Mouse (Mus musculus) brown adipose tissue, adult 24 weeks (tissue): ENCODE measurements around the gene Hapln2. TPM values are rescaled to one million over a fixed set of nuclear protein-coding genes. Genes with fewer than 3 reads are reported as not detected.
A peak's percentile ranks its signal among the peaks of the same experiment; 100 is the strongest.

Experiments
- H3K27ac ChIP-seq: fragments of 200-500 bp; replicated peaks from 2 replicates; pipeline ENCODE4 v1.5.1; 2012; ENCODE audit warnings: low read depth, mild to moderate bottlenecking, low read length
- H3K4me1 ChIP-seq: fragments of 200-500 bp; 2 replicates; pipeline ENCODE4 v1.6.1; 2012; ENCODE audit warnings: low read length, mixed read lengths; ENCODE audit not compliant: control insufficient read depth, insufficient read depth, insufficient read length
- H3K4me3 ChIP-seq: fragments of 200-500 bp; 2 replicates; pipeline ENCODE4 v1.5.1; 2012; ENCODE audit warnings: low read depth, mild to moderate bottlenecking, low read length, moderate library complexity; ENCODE audit not compliant: insufficient read depth
- polyA plus RNA-seq: library from polyadenylated mRNA; stranded (reverse); fragments of >200 nt; gene quantifications from 2 replicates; pipeline ENCODE4 v1.2.4, GENCODE M21; 2012; ENCODE audit not compliant: missing spikeins, insufficient read depth, insufficient read length

The Hapln2 gene
- polyA plus RNA-seq, 1 experiment = not detected

DNA sequence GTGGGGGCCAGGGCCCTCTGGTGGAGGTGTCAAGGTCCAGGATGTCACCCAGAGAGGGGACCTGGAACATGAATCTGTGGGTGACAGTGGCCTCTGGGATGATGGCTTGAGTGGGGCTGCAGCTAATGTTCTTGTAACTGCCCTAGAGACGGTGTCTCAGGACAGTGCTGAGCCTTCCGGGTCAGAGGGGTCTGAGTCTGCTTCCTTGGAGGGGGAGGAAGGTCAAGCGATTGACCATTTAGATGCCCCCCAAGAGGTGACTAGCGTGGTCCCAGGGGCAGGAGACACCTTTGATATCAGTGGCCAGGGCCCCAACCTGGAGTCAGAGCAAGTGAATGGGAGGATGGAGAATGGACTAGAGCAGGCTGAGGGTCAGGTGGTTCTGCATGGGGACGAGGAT, 47.9 kb downstream of the Hapln2 start:
- no peak overlapping the region for H3K4me3 ChIP-seq
- peaks cover 23% of the 10 kb centered on the region for H3K4me1 ChIP-seq
- H3K27ac ChIP-seq = no peak overlapping the region

DNA sequence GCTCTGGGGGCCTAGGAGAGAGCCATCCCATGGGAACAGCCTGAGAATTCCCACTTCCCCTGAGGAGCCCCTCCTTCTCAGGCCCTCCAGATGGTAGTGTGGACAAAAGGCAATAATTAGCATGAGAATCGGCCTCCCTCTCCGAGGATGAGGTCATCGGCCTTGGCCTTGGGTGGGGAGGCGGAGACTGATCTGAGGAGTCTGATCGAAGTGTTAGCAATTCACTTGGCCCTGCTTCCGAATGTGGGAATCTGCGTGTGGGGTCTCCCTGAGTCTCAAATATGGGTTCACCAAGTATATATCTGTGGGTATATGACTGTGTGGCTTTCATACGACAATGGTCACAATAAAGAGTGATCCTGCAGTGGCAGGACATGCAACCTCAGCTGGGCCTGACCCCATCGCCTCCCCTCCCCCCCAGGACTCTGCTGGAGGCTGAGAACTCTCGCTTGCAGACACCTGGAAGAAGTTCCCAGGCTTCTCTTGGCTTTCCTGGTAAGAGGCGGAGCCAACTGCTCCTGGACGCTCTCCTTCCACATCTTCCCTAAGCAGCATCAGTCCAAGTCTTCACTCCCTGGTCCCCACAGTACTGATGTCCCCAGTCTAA, 52.9 kb downstream of the Hapln2 start:
- peak overlapping the region; percentile 80 for H3K4me3 ChIP-seq
- H3K4me1 ChIP-seq = no peaks in the 10 kb centered on the region; the same call in 1 of the 2 replicates

DNA sequence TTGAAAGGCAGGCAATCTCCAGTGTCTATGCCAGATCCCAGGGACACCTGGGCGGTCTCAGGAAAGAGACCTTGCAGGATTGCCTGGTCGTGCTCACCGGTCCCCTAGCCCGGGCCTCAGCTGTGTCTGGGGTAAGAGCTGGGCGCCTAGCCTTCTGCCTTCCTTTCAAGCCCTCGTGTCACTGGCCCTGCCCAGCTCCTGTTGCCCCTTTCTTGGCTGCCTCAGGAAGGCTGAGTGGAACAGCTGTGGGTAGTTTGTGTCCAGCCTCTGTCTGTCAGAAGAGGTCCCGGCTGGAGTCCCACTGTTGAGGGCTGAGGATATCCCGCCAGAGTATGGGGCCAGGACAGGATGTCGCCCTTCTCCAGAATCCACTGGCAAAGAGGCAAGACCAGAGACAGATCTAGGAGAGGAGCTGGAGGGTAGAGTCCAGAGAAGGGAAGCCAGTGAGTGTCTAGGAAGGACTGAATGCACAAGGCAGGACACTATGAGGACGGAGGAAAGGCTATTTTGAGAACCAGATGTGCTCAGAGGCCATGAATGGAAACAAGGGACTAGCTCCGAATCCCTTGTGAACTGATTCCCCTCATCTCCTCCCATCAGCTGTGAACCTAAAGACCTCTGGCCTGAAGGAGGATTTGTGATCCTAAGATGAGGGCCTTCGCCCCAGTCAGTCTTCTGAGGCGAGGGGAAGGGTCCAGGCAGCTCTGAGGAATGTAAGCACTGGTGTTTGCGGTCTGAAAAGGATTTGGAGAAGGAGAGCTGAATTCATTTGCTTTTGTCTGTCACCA, 53.6 kb downstream of the Hapln2 start:
- Histone ChIP-seq H3K4me1 (no peaks in the 10 kb centered on the region; the same call in 1 of the 2 replicates), H3K27ac (peak overlapping the region; percentile 88), H3K4me3 (peak overlapping the region; percentile 80)

More for the DNA sequence above, 52.9 kb downstream of the Hapln2 start:
- peak overlapping the region; percentile 88 for H3K27ac ChIP-seq

DNA sequence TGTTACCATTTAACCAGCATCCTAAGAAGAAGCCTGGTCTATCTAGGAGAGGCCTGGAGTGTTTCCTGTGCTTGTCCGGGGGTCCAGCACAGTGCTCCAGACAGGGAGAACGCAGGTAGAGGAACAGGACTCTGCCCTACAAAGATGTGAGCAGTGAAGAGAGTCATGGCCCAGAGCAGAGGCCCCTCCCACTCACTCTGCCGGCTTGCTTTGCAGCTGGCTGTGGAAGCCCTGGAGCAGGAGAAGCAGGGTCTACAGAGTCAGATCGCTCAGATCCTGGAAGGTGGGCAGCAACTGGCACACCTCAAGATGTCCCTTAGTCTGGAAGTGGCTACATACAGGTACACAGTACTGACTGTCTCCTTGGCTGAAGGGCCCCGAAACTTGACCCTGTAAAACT, 54.6 kb downstream of the Hapln2 start:
- H3K27ac ChIP-seq = peak overlapping the region; percentile 91
- H3K4me3 ChIP-seq = peak overlapping the region; percentile 80
- H3K4me1 ChIP-seq = no peaks in the 10 kb centered on the region

DNA sequence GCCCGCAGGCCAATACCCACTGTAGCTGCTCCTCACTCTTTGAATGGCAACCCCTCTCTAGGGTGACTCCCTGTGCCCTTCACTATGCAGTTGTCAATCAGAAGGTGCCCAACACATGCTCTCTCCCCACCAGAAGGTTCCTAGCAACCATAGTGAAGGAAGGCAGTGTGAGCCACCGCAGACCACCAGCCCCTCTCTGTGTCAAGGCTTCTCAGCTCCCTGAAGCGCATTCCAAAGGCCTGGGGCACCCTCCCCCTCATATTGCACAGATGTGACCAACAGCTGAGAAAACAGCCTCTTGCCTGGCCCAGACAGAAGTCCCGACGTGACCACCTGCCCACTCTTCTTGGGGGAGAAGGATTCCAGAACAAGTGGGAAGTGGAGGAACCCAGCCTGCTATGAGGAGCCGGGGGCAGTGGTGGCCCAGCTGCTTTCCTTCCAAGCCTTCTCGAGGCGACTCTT, 55.1 kb downstream of the Hapln2 start:
- Histone ChIP-seq H3K4me3 (peak overlapping the region; percentile 80), H3K4me1 (no peaks in the 10 kb centered on the region), H3K27ac (peak overlapping the region; percentile 91)

Other genes with a start within 250 kb of the Hapln2 start
- not detected in 2 replicates for gene Ntrk1, start 232.4 kb downstream of the Hapln2 start, polyA plus RNA-seq
- gene Insrr, start 230.6 kb downstream of the Hapln2 start, polyA plus RNA-seq = not detected in 2 replicates
- gene Pear1, start 203.3 kb downstream of the Hapln2 start, polyA plus RNA-seq = 2.7 and 4.0 TPM in 2 replicates
- gene Sh2d2a, start 180.8 kb downstream of the Hapln2 start, polyA plus RNA-seq = not detected in 2 replicates
- 25.6 and 28.7 TPM in 2 replicates for gene Prcc, start 142.0 kb downstream of the Hapln2 start, polyA plus RNA-seq
- 178 and 215 TPM in 2 replicates for gene Hdgf, start 121.3 kb downstream of the Hapln2 start, polyA plus RNA-seq
- gene Mrpl24, start 108.1 kb downstream of the Hapln2 start, polyA plus RNA-seq = 158 and 172 TPM in 2 replicates
- 6.7 and 7.9 TPM in 2 replicates for gene Isg20l2, start 97.3 kb downstream of the Hapln2 start, polyA plus RNA-seq
- 4.5 and 6.7 TPM in 2 replicates for gene Rrnad1, start 96.9 kb downstream of the Hapln2 start, polyA plus RNA-seq
- gene Crabp2, start 78.9 kb downstream of the Hapln2 start, polyA plus RNA-seq = not detected in 2 replicates
- 7.6 and 8.4 TPM in 2 replicates for gene Nes, start 56.5 kb downstream of the Hapln2 start, polyA plus RNA-seq
- not detected in 2 replicates for gene Bcan, start 27.4 kb downstream of the Hapln2 start, polyA plus RNA-seq
- 11.0 and 13.9 TPM in 2 replicates for gene Gpatch4, start 15.5 kb upstream of the Hapln2 start, polyA plus RNA-seq
- 152 and 153 TPM in 2 replicates for gene Naxe, start 30.9 kb upstream of the Hapln2 start, polyA plus RNA-seq
- not detected in 2 replicates for gene Ttc24, start 50.7 kb upstream of the Hapln2 start, polyA plus RNA-seq
- gene Iqgap3, start 54.4 kb upstream of the Hapln2 start, polyA plus RNA-seq = 1.1 TPM in 1 of 2 replicates, not detected in the other
- gene Mef2d, start 114.8 kb upstream of the Hapln2 start, polyA plus RNA-seq = 34.8 and 50.0 TPM in 2 replicates
- gene Rhbg, start 227.1 kb upstream of the Hapln2 start, polyA plus RNA-seq = not detected in 2 replicates